Mouse (Mus musculus) heart, postnatal 0 days (tissue): ENCODE measurements around the gene Afap1.

Source experiments
- CTCF ChIP-seq: IDR thresholded peaks from 2 replicates; pipeline ENCODE4 v1.5.1; 2016; ENCODE audit warnings: antibody characterized with exemption, control low read depth, low read depth
- EP300 ChIP-seq: IDR thresholded peaks from 2 replicates; pipeline ENCODE4 v1.6.1; 2016; ENCODE audit warnings: antibody characterized with exemption, low read depth

GRCm38 (mm10) chr5:35889641-35890040, 3.5 kb upstream of the Afap1 start:
- TF ChIP-seq CTCF = no peak
- TF ChIP-seq EP300 = no peak
